ENCODE assay signal across 7 mouse cellular contexts in the genomic region with DNA sequence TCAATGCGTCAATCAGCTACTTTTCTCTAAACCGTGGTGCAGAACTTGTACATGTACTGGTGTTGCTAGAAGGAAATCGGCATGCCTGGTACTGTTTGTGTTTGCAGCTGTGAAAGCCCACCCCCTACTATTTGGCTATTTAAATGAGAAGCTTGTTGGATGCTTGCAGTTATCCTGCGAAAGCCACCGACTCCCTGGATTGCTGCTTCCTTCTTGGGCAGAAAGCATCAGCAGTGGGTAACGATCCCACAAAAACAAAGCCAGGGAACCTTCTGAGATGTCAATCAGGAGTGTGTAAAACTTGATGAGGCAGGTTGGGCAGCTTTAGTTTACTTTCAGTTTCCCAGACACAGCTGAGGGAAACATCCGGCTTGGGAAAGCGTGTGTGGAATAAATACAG. TPM values are rescaled to one million over a fixed set of nuclear protein-coding genes. Genes with fewer than 3 reads are reported as not detected.
DNase-seq lines count a peak whose midpoint lies in the region; ATAC-seq and TF ChIP-seq lines count a peak whose summit lies in the region.

No protein-coding gene starts in this region.

- 7% methylated on average over 8 of the region's 8 CpGs for WGBS in lung, embryonic 15.5 days
- WGBS in forebrain, embryonic 13.5 days, result 5% methylated on average over 8 of the region's 8 CpGs
- 7% methylated on average over 8 of the region's 8 CpGs for WGBS in limb, embryonic 12.5 days
- 4% methylated on average over 8 of the region's 8 CpGs for WGBS in olfactory bulb, adult 2 months

- H3K4me3 ChIP-seq in lung, embryonic 15.5 days, result peak overlapping the region; percentile 56
- peak overlapping the region; percentile 70 for H3K4me3 ChIP-seq in forebrain, embryonic 13.5 days
- peak overlapping the region; percentile 64 for H3K4me3 ChIP-seq in limb, embryonic 12.5 days (replicated peaks)
- peak overlapping the region; percentile 46 for H3K4me3 ChIP-seq in olfactory bulb, adult 2 months (ENCODE audit: insufficient read depth, low read depth, low read length)

- no peak for DNase-seq in lung, postnatal 4 days
- DNase-seq in urinary bladder, postnatal 36 days (ENCODE audit: low spot score in 2 of 2), result no peak

- peaks cover 14% of the 10 kb centered on the region for H3K4me1 ChIP-seq in lung, embryonic 15.5 days
- H3K4me1 ChIP-seq in forebrain, embryonic 13.5 days, result peaks cover 20% of the 10 kb centered on the region
- peaks cover 8% of the 10 kb centered on the region for H3K4me1 ChIP-seq in limb, embryonic 12.5 days (replicated peaks)
- H3K4me1 ChIP-seq in olfactory bulb, adult 2 months (ENCODE audit: control insufficient read depth, insufficient read depth, low read length), result no peaks in the 10 kb centered on the region

- peaks cover 18% of the 10 kb centered on the region for H3K27me3 ChIP-seq in lung, embryonic 15.5 days
- H3K27me3 ChIP-seq in forebrain, embryonic 13.5 days, result no peaks in the 10 kb centered on the region
- H3K27me3 ChIP-seq in limb, embryonic 12.5 days, result peaks cover 23% of the 10 kb centered on the region

- no peak overlapping the region for H3K27ac ChIP-seq in lung, embryonic 15.5 days
- peak overlapping the region; percentile 44; the same call in 1 of the 2 replicates for H3K27ac ChIP-seq in forebrain, embryonic 13.5 days
- H3K27ac ChIP-seq in limb, embryonic 12.5 days, result no peak overlapping the region
- 0 out of 2 replicates have a peak overlapping the region, but pooled peaks have one; percentile 85 for H3K27ac ChIP-seq in olfactory bulb, adult 2 months (ENCODE audit: insufficient read depth, low read depth, low read length)

- TF ChIP-seq CTCF in olfactory bulb, adult 2 months (IDR thresholded peaks at IDR 0.05; ENCODE audit: insufficient read depth, low read depth, low read length), result no peak

- no peaks in the 10 kb centered on the region for H3K9me3 ChIP-seq in lung, embryonic 15.5 days
- no peaks in the 10 kb centered on the region for H3K9me3 ChIP-seq in forebrain, embryonic 13.5 days (replicated peaks)
- no peaks in the 10 kb centered on the region for H3K9me3 ChIP-seq in limb, embryonic 12.5 days

- no peak for ATAC-seq in lung, embryonic 15.5 days (ENCODE audit: borderline replicate concordance, extremely low read depth, low FRiP score, low TSS enrichment)
- no peak for ATAC-seq in forebrain, embryonic 13.5 days
- ATAC-seq in limb, embryonic 12.5 days (ENCODE audit: insufficient number of reproducible peaks, insufficient read depth, low FRiP score, low TSS enrichment, low read depth), result no peak
- ATAC-seq in erythroid progenitor cell, adult 5-6 weeks (replicated peaks; ENCODE audit: low FRiP score, poor library complexity, severe bottlenecking), result no peak

- H3K4me2 ChIP-seq in lung, embryonic 15.5 days, result peak overlapping the region; percentile 99
- peak overlapping the region; percentile 82 for H3K4me2 ChIP-seq in forebrain, embryonic 13.5 days
- peak overlapping the region; percentile 96 for H3K4me2 ChIP-seq in limb, embryonic 12.5 days

- no peak overlapping the region for H3K9ac ChIP-seq in lung, embryonic 15.5 days
- peak overlapping the region; percentile 92 for H3K9ac ChIP-seq in forebrain, embryonic 13.5 days
- 0 out of 2 replicates have a peak overlapping the region, but pooled peaks have one; percentile 24 for H3K9ac ChIP-seq in limb, embryonic 12.5 days (replicated peaks)

- TF ChIP-seq POLR2A in olfactory bulb, adult 2 months (IDR thresholded peaks at IDR 0.05; ENCODE audit: insufficient read depth, low read depth, low read length), result no peak

- H3K36me3 ChIP-seq in lung, embryonic 15.5 days, result no peaks in the 10 kb centered on the region
- H3K36me3 ChIP-seq in forebrain, embryonic 13.5 days (ENCODE audit: poor library complexity, severe bottlenecking), result no peaks in the 10 kb centered on the region
- H3K36me3 ChIP-seq in limb, embryonic 12.5 days, result no peaks in the 10 kb centered on the region

RNA-seq across cellular contexts. Expression of gene Anks1b, which starts 0.7 kb away (rescaled TPM):
- polyA plus RNA-seq in lung, embryonic 15.5 days (2015; fragmentation: Nextera tagmentation; extraction: Ambion mirVana), result 0.47 and 0.93 TPM in 2 replicates
- 28.7 and 39.5 TPM in 2 replicates for polyA plus RNA-seq in forebrain, embryonic 13.5 days (2015; fragmentation: Nextera tagmentation; extraction: Ambion mirVana)
- 1.4 and 1.8 TPM in 2 replicates for polyA plus RNA-seq in limb, embryonic 12.5 days (2016; fragmentation: Nextera tagmentation; extraction: Ambion mirVana)
- polyA plus RNA-seq in olfactory bulb, adult 2 months (2012; ENCODE audit: insufficient read depth, insufficient read length, low replicate concordance, missing spikeins), result not detected in 2 replicates
- total RNA-seq in erythroid progenitor cell, adult 5-6 weeks (2015; ENCODE audit: low replicate concordance), result not detected in 2 replicates
- not detected in 2 replicates for total RNA-seq in erythroid progenitor cell, adult 5-6 weeks (2017; ENCODE audit: low replicate concordance)

Comparison
In these comparisons a context has a peak if more than half of its experiments do, and no peak if none do; other contexts are left out.
1. H3K27ac ChIP-seq: peak in forebrain, embryonic 13.5 days (single experiment) and olfactory bulb, adult 2 months (single experiment); none in lung, embryonic 15.5 days (single experiment) and limb, embryonic 12.5 days (single experiment).
2. Peak in every context shown above with its lines, with median percentiles within 50 percentile points of each other: H3K4me2 ChIP-seq and H3K4me3 ChIP-seq.